Mouse (Mus musculus): ENCODE data around the gene Uqcrh.

Uqcrh gene
- long read RNA-seq, experiment 1, transcript Uqcrh-202 (4 exons, 547 nt) = major isoform, 103 of 142 reads
- long read RNA-seq, experiment 1, partial matches to known transcripts = 2 of 142 reads
- long read RNA-seq, experiment 1, other reads (novel, unspliced or antisense) = 36 of 142 reads
- long read RNA-seq, experiment 2, transcript Uqcrh-202 (4 exons, 547 nt) = major isoform, 114 of 171 reads
- long read RNA-seq, experiment 2, partial matches to known transcripts = 2 of 171 reads
- long read RNA-seq, experiment 2, other reads (novel, unspliced or antisense) = 49 of 171 reads

GRCm38 (mm10) chr4:116074861-116075620 lies at the start of gene Uqcrh, which contains the start of gene Lrrc41:
TSS of gene Uqcrh (minus strand) at chr4:116075071.
TSS of gene Lrrc41 (plus strand) at chr4:116075269.
- intact Hi-C loops (cut with DNase I) = no loop called here

GRCm38 (mm10) chr4:116123602-116124519 lies 49.0 kb upstream of the Uqcrh start, which contains the start of the genes Rad54l and Pomgnt1:
TSS of gene Rad54l (minus strand) at chr4:116123690.
TSS of gene Pomgnt1 (plus strand) at chr4:116123840.
- intact Hi-C loops (cut with DNase I) = no loop called here

GRCm38 (mm10) chr4:116122762-116123161 lies 47.9 kb upstream of the Uqcrh start:
- intact Hi-C loops (cut with DNase I) = no loop called here

- intact Hi-C loops (cut with DNase I) = no loop called here
Measured at GRCm38 (mm10) chr4:116111486-116111885, 36.6 kb upstream of the Uqcrh start.

- intact Hi-C loops (cut with DNase I) = no loop called here
Measured at GRCm38 (mm10) chr4:116110695-116111094, 35.8 kb upstream of the Uqcrh start.

GRCm38 (mm10) chr4:116105278-116105677 lies 30.4 kb upstream of the Uqcrh start:
- intact Hi-C loops (cut with DNase I) = no loop called here

- intact Hi-C loops (cut with DNase I) = no loop called here
Measured at GRCm38 (mm10) chr4:116100959-116101358, 26.1 kb upstream of the Uqcrh start.

- intact Hi-C loops (cut with DNase I) = no loop called here
Measured at GRCm38 (mm10) chr4:116097211-116097610, 22.3 kb upstream of the Uqcrh start.

- intact Hi-C loops (cut with DNase I) = no loop called here
Measured at GRCm38 (mm10) chr4:116096291-116096690, 21.4 kb upstream of the Uqcrh start.

GRCm38 (mm10) chr4:116088510-116089249 lies 13.8 kb upstream of the Uqcrh start:
- intact Hi-C loops (cut with DNase I) = no loop called here

- intact Hi-C loops (cut with DNase I) = no loop called here
Measured at GRCm38 (mm10) chr4:116077240-116078095, 2.6 kb upstream of the Uqcrh start.

- intact Hi-C loops (cut with DNase I) = no loop called here
Measured at GRCm38 (mm10) chr4:116076369-116077231, 1.7 kb upstream of the Uqcrh start.

- intact Hi-C loops (cut with DNase I) = no loop called here
Measured at GRCm38 (mm10) chr4:116075631-116076368, 929 bp upstream of the Uqcrh start.

GRCm38 (mm10) chr4:116074145-116074675 lies 661 bp downstream of the Uqcrh start:
- intact Hi-C loops (cut with DNase I) = no loop called here

GRCm38 (mm10) chr4:116073146-116073545 lies 1.7 kb downstream of the Uqcrh start:
- intact Hi-C loops (cut with DNase I) = no loop called here

GRCm38 (mm10) chr4:116070116-116070515 lies 4.8 kb downstream of the Uqcrh start:
- intact Hi-C loops (cut with DNase I) = no loop called here

GRCm38 (mm10) chr4:116063855-116064254 lies 11.0 kb downstream of the Uqcrh start:
- intact Hi-C loops (cut with DNase I) = no loop called here
